Mouse (Mus musculus): ENCODE results near the gene Olfr1048.
"Not testable (repeated sequence)": the region's sequence is repeated elsewhere in the genome, so short reads cannot be mapped to it uniquely, and the experiment has no call there.

Olfr1048 gene

DNA sequence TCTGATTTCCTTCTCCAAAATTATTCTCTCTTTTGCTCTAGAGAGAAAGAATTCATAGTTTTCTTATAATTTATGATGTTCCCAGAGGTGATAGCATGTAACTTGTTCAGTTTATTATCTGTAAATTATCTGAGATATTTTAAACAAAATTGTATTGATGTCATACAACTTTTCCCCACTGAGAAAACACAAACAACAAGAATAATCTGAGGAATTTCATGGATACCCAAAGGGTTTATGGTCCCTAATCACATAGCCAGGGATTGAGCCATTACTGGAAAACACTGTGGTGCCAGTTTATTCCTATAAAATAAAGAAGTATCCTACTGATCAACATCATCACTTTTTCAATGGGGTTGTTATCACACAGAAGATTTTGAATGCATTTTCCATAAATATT is at the start of gene Olfr1048:
Gene Olfr1048 (minus strand): TSS at position 101 of the 400 bp plus-strand sequence.
- DNase-seq, result no peak

GRCm38 (mm10) chr2:86278988-86279387 is 38.9 kb upstream of the Olfr1048 start, which contains the start of gene Olfr1051:
Gene Olfr1051 (minus strand): TSS chr2:86279088.
- DNase-seq, result not testable (repeated sequence)

- not testable (repeated sequence) for DNase-seq
Observed at GRCm38 (mm10) chr2:86258228-86258627, 18.1 kb upstream of the Olfr1048 start, which contains the start of gene Olfr1049. Gene Olfr1049 (minus strand): TSS chr2:86258328.

DNA sequence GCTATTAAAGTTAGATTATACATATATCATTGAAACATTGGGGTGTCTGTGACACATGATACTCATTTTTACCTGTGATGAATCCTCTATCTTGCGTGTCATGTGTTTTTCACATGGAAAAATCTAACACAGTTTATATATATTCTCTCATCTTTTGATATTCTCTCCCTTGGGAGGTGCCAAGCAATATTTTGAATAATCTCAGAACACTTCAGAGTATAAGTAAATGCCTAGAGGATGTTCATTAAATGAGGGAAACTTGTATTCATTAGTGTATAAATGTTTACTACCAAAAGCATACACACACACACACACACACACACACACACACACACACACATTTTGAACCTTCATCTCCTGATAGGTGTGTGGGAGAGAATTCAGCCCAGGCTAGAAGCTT is 8.8 kb downstream of the Olfr1048 start, which contains the start of gene Olfr1047:
Gene Olfr1047 (minus strand): TSS at position 101 of the 400 bp plus-strand sequence.
- DNase-seq, result no peak

DNA sequence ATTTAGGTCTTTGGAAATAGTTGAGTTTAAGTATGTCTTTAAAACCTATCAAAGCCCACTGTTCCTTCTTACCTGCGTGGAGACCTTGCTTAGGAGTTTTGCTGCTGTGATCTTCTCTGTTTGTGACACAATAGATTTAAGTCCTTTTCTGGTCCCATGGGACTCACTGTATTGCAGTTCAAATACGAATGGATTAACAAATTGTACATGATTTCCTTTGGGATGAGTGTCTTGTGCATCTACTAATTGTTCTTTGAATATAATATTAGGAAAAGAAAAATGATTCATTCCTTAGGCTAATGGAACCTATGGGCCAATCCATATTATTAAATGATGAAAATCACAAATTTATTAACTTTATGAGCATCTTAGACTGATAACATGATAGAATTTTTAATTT is 20.9 kb downstream of the Olfr1048 start, which contains the start of gene Olfr1046:
Gene Olfr1046 (minus strand): TSS at position 101 of the 400 bp plus-strand sequence.
- DNase-seq, result no peak

DNA sequence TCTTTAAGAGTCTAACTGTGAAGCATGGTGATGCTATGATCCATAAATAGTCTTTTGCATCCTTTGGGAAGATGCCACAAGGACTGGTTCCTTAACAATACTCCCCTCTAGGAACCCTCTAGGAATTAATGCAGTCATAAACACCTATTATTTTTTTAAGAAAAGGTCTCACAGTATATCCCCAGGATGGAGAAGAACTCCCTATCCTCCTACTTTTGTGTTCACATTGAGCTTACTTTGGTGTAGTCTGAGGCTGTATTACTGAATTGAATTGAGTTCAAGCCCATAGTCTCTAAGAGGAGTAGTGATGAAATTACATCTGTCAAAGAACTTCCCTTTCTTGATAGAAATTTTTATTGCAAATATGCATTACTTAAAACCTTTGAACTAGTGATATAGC is 37.2 kb downstream of the Olfr1048 start, which contains the start of gene Olfr1045:
Gene Olfr1045 (minus strand): TSS at position 101 of the 400 bp plus-strand sequence.
- DNase-seq, result no peak

GRCm38 (mm10) chr2:86195863-86196262 is 44.2 kb downstream of the Olfr1048 start:
- no peak for DNase-seq

GRCm38 (mm10) chr2:86185583-86185982 is 54.5 kb downstream of the Olfr1048 start, which contains the start of gene Olfr52:
Gene Olfr52 (minus strand): TSS chr2:86185683.
- no peak for DNase-seq
